Mouse (Mus musculus) ovary, adult 18-20 months (tissue): ENCODE measurements around the gene B3gnt8.
"Not testable (repeated sequence)": the region's sequence is repeated elsewhere in the genome, so short reads cannot be mapped to it uniquely, and the experiment has no call there.

ENCODE experiments used
- DNase-seq: peaks from one replicate; pipeline ENCODE4 v3.0.0; 2022; ENCODE audit warnings: low spot score, mixed read lengths

Gene B3gnt8

GRCm38 (mm10) chr7:25626509-25627430, at the start of gene B3gnt8:
TSS of gene B3gnt8 (plus strand) at chr7:25626654.
- peak; percentile 49 for DNase-seq

- DNase-seq, result not testable (repeated sequence)
Measured at GRCm38 (mm10) chr7:25576793-25577437, 49.5 kb upstream of the B3gnt8 start.

GRCm38 (mm10) chr7:25579441-25579840, 47.0 kb upstream of the B3gnt8 start:
- no peak for DNase-seq

- DNase-seq, result no peak
Measured at GRCm38 (mm10) chr7:25582301-25582810, 44.1 kb upstream of the B3gnt8 start.

- no peak for DNase-seq
Measured at GRCm38 (mm10) chr7:25584651-25585050, 41.8 kb upstream of the B3gnt8 start.

GRCm38 (mm10) chr7:25585351-25586204, 40.9 kb upstream of the B3gnt8 start:
- no peak for DNase-seq

- no peak for DNase-seq
Measured at GRCm38 (mm10) chr7:25591226-25591625, 35.2 kb upstream of the B3gnt8 start.

GRCm38 (mm10) chr7:25593859-25594258, 32.6 kb upstream of the B3gnt8 start:
- no peak for DNase-seq

GRCm38 (mm10) chr7:25599663-25600062, 26.8 kb upstream of the B3gnt8 start:
- DNase-seq, result no peak

- no peak for DNase-seq
Measured at GRCm38 (mm10) chr7:25600666-25601065, 25.8 kb upstream of the B3gnt8 start.

- DNase-seq, result no peak
Measured at GRCm38 (mm10) chr7:25601346-25601745, 25.1 kb upstream of the B3gnt8 start.

GRCm38 (mm10) chr7:25606625-25607063, 19.8 kb upstream of the B3gnt8 start:
- DNase-seq, result no peak

GRCm38 (mm10) chr7:25607196-25607595, 19.3 kb upstream of the B3gnt8 start:
- DNase-seq, result no peak

GRCm38 (mm10) chr7:25610056-25610455, 16.4 kb upstream of the B3gnt8 start:
- DNase-seq, result no peak

GRCm38 (mm10) chr7:25611501-25611900, 15.0 kb upstream of the B3gnt8 start:
- DNase-seq, result no peak

GRCm38 (mm10) chr7:25614086-25614485, 12.4 kb upstream of the B3gnt8 start:
- DNase-seq, result no peak

GRCm38 (mm10) chr7:25614831-25615705, 11.4 kb upstream of the B3gnt8 start:
- no peak for DNase-seq

GRCm38 (mm10) chr7:25615706-25616011, 10.8 kb upstream of the B3gnt8 start, which contains the start of gene Erich4:
TSS of gene Erich4 (minus strand) at chr7:25615892.
- no peak for DNase-seq

GRCm38 (mm10) chr7:25617376-25618160, 8.9 kb upstream of the B3gnt8 start:
- no peak for DNase-seq
